Comparison of ENCODE assay signal across 8 mouse cellular contexts in the genomic region with DNA sequence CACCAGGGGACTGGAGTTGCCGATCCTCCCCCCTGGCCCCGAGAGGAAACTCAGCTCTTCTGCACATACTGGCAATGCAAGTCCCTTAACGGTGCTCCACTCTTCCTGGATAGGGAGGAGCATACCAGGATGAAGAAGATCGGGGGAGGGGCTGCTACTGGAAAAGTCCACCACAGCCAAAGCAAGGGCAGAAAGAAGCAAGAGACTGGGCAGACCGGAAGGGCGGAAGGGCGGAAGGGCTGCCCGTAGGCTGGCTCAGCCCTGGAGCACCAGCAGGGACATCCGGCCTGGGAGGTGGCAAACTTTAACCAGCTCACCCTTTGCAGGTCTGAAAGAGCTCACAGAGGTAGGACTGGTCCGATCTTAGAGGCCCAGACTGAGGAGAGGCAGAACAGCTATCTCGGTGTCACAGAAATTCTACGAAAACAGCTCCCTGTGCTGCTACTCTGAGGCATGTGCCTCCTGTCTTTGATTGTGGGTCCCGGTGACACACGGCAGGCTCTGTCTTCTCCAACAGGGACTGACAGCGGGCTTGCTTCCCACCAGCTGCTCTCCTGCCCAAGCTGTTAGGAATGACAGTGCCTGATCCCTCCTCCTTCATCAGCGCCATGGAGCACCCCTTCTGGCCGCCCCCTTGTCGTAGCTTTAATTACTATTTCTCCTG.
DNase-seq lines count a peak whose midpoint lies in the region; ATAC-seq and TF ChIP-seq lines count a peak whose summit lies in the region.
"Had no signal": no experiment of that assay in that cellular context is flagged by ENCODE, and none has a peak within 500 bp of the region (broad histone marks: within the 10 kb centered on the region; RNA-seq: fewer than 3 reads in every experiment).

No protein-coding gene starts in this region.

- ATAC-seq in hindbrain, embryonic 13.5 days (ENCODE audit: low FRiP score) = no peak
- 0 out of 2 replicates have a peak, but pooled peaks have one; percentile 21 for ATAC-seq in limb, embryonic 15.5 days (ENCODE audit: insufficient number of reproducible peaks, low FRiP score, low TSS enrichment, low read depth)
- no peak for ATAC-seq in stomach, embryonic 15.5 days (ENCODE audit: insufficient read depth, low FRiP score, low read depth)
- ATAC-seq in CD4-positive, CD25-positive, alpha-beta regulatory T cell, adult 4 months = no peak

- no peaks in the 10 kb centered on the region for H3K9me3 ChIP-seq in hindbrain, embryonic 13.5 days
- H3K9me3 ChIP-seq in limb, embryonic 15.5 days = no peaks in the 10 kb centered on the region
- no peaks in the 10 kb centered on the region for H3K9me3 ChIP-seq in stomach, embryonic 15.5 days

- H3K9ac ChIP-seq in hindbrain, embryonic 13.5 days = peak overlapping the region; percentile 46
- H3K9ac ChIP-seq in limb, embryonic 15.5 days = no peak overlapping the region
- no peak overlapping the region for H3K9ac ChIP-seq in stomach, embryonic 15.5 days

- H3K27ac ChIP-seq in hindbrain, embryonic 13.5 days = peak overlapping the region; percentile 81
- 0 out of 2 replicates have a peak overlapping the region, but pooled peaks have one; percentile 17 for H3K27ac ChIP-seq in limb, embryonic 15.5 days
- H3K27ac ChIP-seq in stomach, embryonic 15.5 days = peak overlapping the region; percentile 28; the same call in 1 of the 2 replicates

- TF ChIP-seq POLR2A in lung, adult 2 months (IDR thresholded peaks at IDR 0.05; ENCODE audit: borderline replicate concordance, extremely low read depth, low read depth, low read length) = no peak

- H3K27me3 ChIP-seq in hindbrain, embryonic 13.5 days = no peaks in the 10 kb centered on the region
- H3K27me3 ChIP-seq in limb, embryonic 15.5 days = no peaks in the 10 kb centered on the region
- no peaks in the 10 kb centered on the region for H3K27me3 ChIP-seq in stomach, embryonic 15.5 days (replicated peaks)

- 55% methylated on average over 18 of the region's 18 CpGs for WGBS in lung, adult 2 months
- WGBS in hindbrain, embryonic 13.5 days = 59% methylated on average over 18 of the region's 18 CpGs
- 63% methylated on average over 18 of the region's 18 CpGs for WGBS in limb, embryonic 15.5 days
- WGBS in stomach, embryonic 15.5 days = 66% methylated on average over 18 of the region's 18 CpGs

- no peak for DNase-seq in lung, adult 2 months
- DNase-seq in lung, postnatal 14 days = no peak
- no peak for DNase-seq in embryo, embryonic 10.5 days (ENCODE audit: low spot score)
- DNase-seq: layer of hippocampus, postnatal 36 days had no signal

- no peaks in the 10 kb centered on the region for H3K36me3 ChIP-seq in hindbrain, embryonic 13.5 days
- H3K36me3 ChIP-seq in limb, embryonic 15.5 days = no peaks in the 10 kb centered on the region
- H3K36me3 ChIP-seq in stomach, embryonic 15.5 days = no peaks in the 10 kb centered on the region

- H3K4me1 ChIP-seq in lung, adult 2 months (ENCODE audit: control insufficient read depth, insufficient read depth, low read length) = peaks cover 16% of the 10 kb centered on the region
- H3K4me1 ChIP-seq in hindbrain, embryonic 13.5 days (replicated peaks) = peaks cover 93% of the 10 kb centered on the region
- peaks cover 29% of the 10 kb centered on the region for H3K4me1 ChIP-seq in limb, embryonic 15.5 days
- no peaks in the 10 kb centered on the region; the same call in 1 of the 2 replicates for H3K4me1 ChIP-seq in stomach, embryonic 15.5 days

- H3K4me3 ChIP-seq in lung, adult 2 months (replicated peaks; ENCODE audit: extremely low read depth, low read depth, low read length) = peak overlapping the region; percentile 10
- H3K4me3 ChIP-seq in hindbrain, embryonic 13.5 days = no peak overlapping the region
- no peak overlapping the region for H3K4me3 ChIP-seq in limb, embryonic 15.5 days
- no peak overlapping the region for H3K4me3 ChIP-seq in stomach, embryonic 15.5 days (replicated peaks)

- H3K4me2 ChIP-seq in hindbrain, embryonic 13.5 days = no peak overlapping the region
- no peak overlapping the region for H3K4me2 ChIP-seq in limb, embryonic 15.5 days
- no peak overlapping the region for H3K4me2 ChIP-seq in stomach, embryonic 15.5 days

- no peak for TF ChIP-seq CTCF in lung, adult 2 months (IDR thresholded peaks at IDR 0.05; ENCODE audit: insufficient read depth, low read length)

Comparison
In these comparisons a context has a peak if more than half of its experiments do, and no peak if none do; other contexts are left out.
1. H3K27ac ChIP-seq: peak in every context shown above with its lines; median percentile 81 in hindbrain, embryonic 13.5 days; 28 in stomach, embryonic 15.5 days; 17 in limb, embryonic 15.5 days.